Mouse (Mus musculus): ENCODE data around the gene Cntnap5a. TPM values are rescaled to one million over a fixed set of nuclear protein-coding genes. Genes with fewer than 3 reads are reported as not detected.

The Cntnap5a gene
- total and polyA plus RNA-seq, 3 experiments = not detected

GRCm38 (mm10) chr1:116311512-116311911 is 627.0 kb downstream of the Cntnap5a start:
- TF ChIP-seq ETS1 (IDR thresholded peaks at IDR 0.05; ENCODE audit: low read depth, low read length) (no peak), USF2 (IDR thresholded peaks at IDR 0.05; ENCODE audit: borderline replicate concordance in 1 of 2, insufficient read depth in 1 of 2, low read depth in 1 of 2, low read length in 2 of 2) (no peak), POLR2AphosphoS5 (IDR thresholded peaks at IDR 0.05; ENCODE audit: borderline replicate concordance, low read depth, low read length) (no peak), ZC3H11A (IDR thresholded peaks at IDR 0.05; ENCODE audit: low read depth, low read length) (no peak), BHLHE40 (IDR thresholded peaks at IDR 0.05; ENCODE audit: borderline replicate concordance, low read depth, low read length) (no peak), MYC (IDR thresholded peaks at IDR 0.05; ENCODE audit: low read depth, low read length) (no peak), CTCF (IDR thresholded peaks at IDR 0.05 in 2 of 3, conservative IDR thresholded peaks at IDR 0.05 in 1 of 3; ENCODE audit: control insufficient read depth in 1 of 3, insufficient read depth in 1 of 3, low read depth in 2 of 3, low read length in 3 of 3, poor library complexity in 1 of 3, severe bottlenecking in 1 of 3) (no peak), ZNF384 (IDR thresholded peaks at IDR 0.05; ENCODE audit: low read depth, low read length) (no peak), ELF1 (IDR thresholded peaks at IDR 0.05; ENCODE audit: low read depth, low read length) (no peak), POLR2AphosphoS2 (IDR thresholded peaks at IDR 0.05; ENCODE audit: low read length) (no peak), RAD21 (IDR thresholded peaks at IDR 0.05; ENCODE audit: low read depth, low read length) (no peak)
- H3K36me3 ChIP-seq (ENCODE audit: control insufficient read depth in 1 of 2, insufficient read depth in 2 of 2, low read length in 2 of 2) = no peaks in the 10 kb centered on the region
- no peaks in the 10 kb centered on the region for H3K79me2 ChIP-seq (ENCODE audit: control insufficient read depth, insufficient read depth, low read length, poor library complexity)
- H3K27ac ChIP-seq (ENCODE audit: control insufficient read depth, low read depth, low read length) = no peak overlapping the region
- no peaks in the 10 kb centered on the region for H3K9me3 ChIP-seq (replicated peaks; ENCODE audit: insufficient read depth, low read length)
- no peak overlapping the region for H3K9ac ChIP-seq (ENCODE audit: control insufficient read depth, low read depth, low read length, poor library complexity, severe bottlenecking)
- H3K27me3 ChIP-seq (ENCODE audit: control insufficient read depth in 1 of 2, insufficient read depth in 2 of 2, low read length in 2 of 2) = no peaks in the 10 kb centered on the region
- DNase-seq (ENCODE audit: low read depth, low spot score) = no peak
- no peaks in the 10 kb centered on the region for H3K4me1 ChIP-seq (ENCODE audit: control insufficient read depth in 1 of 2, insufficient read depth in 2 of 2, low read length in 2 of 2)
- H3K4me3 ChIP-seq (ENCODE audit: control insufficient read depth in 1 of 2, insufficient read depth in 1 of 2, low read depth in 2 of 2, low read length in 2 of 2) = no peak overlapping the region

GRCm38 (mm10) chr1:116313269-116313668 is 628.7 kb downstream of the Cntnap5a start:
- no peak for DNase-seq (ENCODE audit: low read depth, low spot score)
- TF ChIP-seq MXI1 (IDR thresholded peaks at IDR 0.05; ENCODE audit: low read depth, low read length) = no peak
- TF ChIP-seq TCF12 (IDR thresholded peaks at IDR 0.05; ENCODE audit: low read depth, low read length) = no peak
- no peak for TF ChIP-seq NELFE (IDR thresholded peaks at IDR 0.05; ENCODE audit: low read depth, low read length)
- no peak for TF ChIP-seq HCFC1 (IDR thresholded peaks at IDR 0.05; ENCODE audit: low read depth, low read length)
- TF ChIP-seq UBTF (IDR thresholded peaks at IDR 0.05; ENCODE audit: borderline replicate concordance, insufficient read depth, low read depth, low read length) = no peak
- no peak for TF ChIP-seq TAL1 (IDR thresholded peaks at IDR 0.05; ENCODE audit: low read length)
- no peak for TF ChIP-seq ELF1 (IDR thresholded peaks at IDR 0.05; ENCODE audit: low read depth, low read length)
- no peak for TF ChIP-seq ZC3H11A (IDR thresholded peaks at IDR 0.05; ENCODE audit: low read depth, low read length)
- TF ChIP-seq EP300 (IDR thresholded peaks at IDR 0.05; ENCODE audit: low read depth in 1 of 2, low read length in 2 of 2) = no peak
- TF ChIP-seq MEF2A (IDR thresholded peaks at IDR 0.05; ENCODE audit: extremely low read depth, insufficient replicate concordance, low read depth, low read length, poor library complexity, severe bottlenecking) = no peak
- no peak for TF ChIP-seq CHD2 (IDR thresholded peaks at IDR 0.05; ENCODE audit: low read length)
- no peak for TF ChIP-seq USF2 (IDR thresholded peaks at IDR 0.05; ENCODE audit: borderline replicate concordance in 1 of 2, insufficient read depth in 1 of 2, low read depth in 1 of 2, low read length in 2 of 2)
- TF ChIP-seq USF1 (IDR thresholded peaks at IDR 0.05; ENCODE audit: low read depth, low read length) = no peak
- no peak for TF ChIP-seq MYB (IDR thresholded peaks at IDR 0.05; ENCODE audit: low read depth, low read length)
- no peaks in the 10 kb centered on the region for H3K9me3 ChIP-seq (replicated peaks; ENCODE audit: insufficient read depth, low read length)
- H3K4me3 ChIP-seq (ENCODE audit: control insufficient read depth in 1 of 2, insufficient read depth in 1 of 2, low read depth in 2 of 2, low read length in 2 of 2) = no peak overlapping the region
- no peak overlapping the region for H3K27ac ChIP-seq (ENCODE audit: control insufficient read depth, low read depth, low read length)
- no peaks in the 10 kb centered on the region for H3K36me3 ChIP-seq (ENCODE audit: control insufficient read depth in 1 of 2, insufficient read depth in 2 of 2, low read length in 2 of 2)
- H3K79me2 ChIP-seq (ENCODE audit: control insufficient read depth, insufficient read depth, low read length, poor library complexity) = no peaks in the 10 kb centered on the region
- no peaks in the 10 kb centered on the region for H3K27me3 ChIP-seq (ENCODE audit: control insufficient read depth in 1 of 2, insufficient read depth in 2 of 2, low read length in 2 of 2)
- H3K4me1 ChIP-seq (ENCODE audit: control insufficient read depth in 1 of 2, insufficient read depth in 2 of 2, low read length in 2 of 2) = no peaks in the 10 kb centered on the region
- no peak overlapping the region for H3K9ac ChIP-seq (ENCODE audit: control insufficient read depth, low read depth, low read length, poor library complexity, severe bottlenecking)

Data from MEL (cell line).